Mouse (Mus musculus): ENCODE results near the gene Egln2. TPM values are rescaled to one million over a fixed set of nuclear protein-coding genes. Genes with fewer than 3 reads are reported as not detected.

Gene Egln2
- polyA plus RNA-seq, 1 experiment: 68.8 TPM

DNA sequence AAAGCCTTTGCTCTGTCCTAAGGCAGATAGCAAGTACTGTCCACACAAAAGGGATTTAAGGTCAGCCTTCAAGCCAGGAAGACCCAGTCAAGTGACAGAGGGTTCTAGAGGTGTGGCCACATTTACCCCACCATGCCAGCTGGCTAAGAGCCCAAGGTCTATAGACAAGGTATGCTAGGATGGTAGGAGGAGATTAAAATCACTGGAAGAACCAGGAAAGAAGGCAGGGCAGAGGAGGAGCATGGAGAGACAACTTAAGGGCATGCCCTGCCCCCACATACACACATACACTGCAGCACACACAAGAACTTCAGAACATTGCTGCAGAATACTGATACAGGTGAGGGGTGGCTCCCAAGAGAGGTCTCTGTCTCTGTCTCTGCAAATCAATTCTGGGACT is 46.9 kb downstream of the Egln2 start, which contains the start of gene Cyp2f2:
Gene Cyp2f2, plus strand, starts transcription at position 234 of the 400 bp plus-strand sequence.
- TF ChIP-seq MYOG (IDR thresholded peaks at IDR 0.05; ENCODE audit: control insufficient read depth, extremely low read depth, insufficient read length): no peak
- no peak for TF ChIP-seq FOSL1 (IDR thresholded peaks at IDR 0.05; ENCODE audit: insufficient read depth, low read length, poor library complexity, severe bottlenecking)
- TF ChIP-seq CEBPB (IDR thresholded peaks at IDR 0.05; ENCODE audit: low read depth): no peak
- no peak for TF ChIP-seq MYOD1 (IDR thresholded peaks at IDR 0.05; ENCODE audit: control insufficient read depth, insufficient read length, low read depth)
- TF ChIP-seq MAX (IDR thresholded peaks at IDR 0.05): no peak
- no peak for TF ChIP-seq USF1 (IDR thresholded peaks at IDR 0.05; ENCODE audit: low read depth)
- no peak for TF ChIP-seq CTCF (IDR thresholded peaks at IDR 0.05; ENCODE audit: control insufficient read depth, insufficient read depth, insufficient read length)
- Histone ChIP-seq H3K79me2 (ENCODE audit: control insufficient read depth, insufficient read depth) (no peaks in the 10 kb centered on the region), H3K27me3 (ENCODE audit: control insufficient read depth, insufficient read depth, insufficient read length) (peaks cover 7% of the 10 kb centered on the region)

DNA sequence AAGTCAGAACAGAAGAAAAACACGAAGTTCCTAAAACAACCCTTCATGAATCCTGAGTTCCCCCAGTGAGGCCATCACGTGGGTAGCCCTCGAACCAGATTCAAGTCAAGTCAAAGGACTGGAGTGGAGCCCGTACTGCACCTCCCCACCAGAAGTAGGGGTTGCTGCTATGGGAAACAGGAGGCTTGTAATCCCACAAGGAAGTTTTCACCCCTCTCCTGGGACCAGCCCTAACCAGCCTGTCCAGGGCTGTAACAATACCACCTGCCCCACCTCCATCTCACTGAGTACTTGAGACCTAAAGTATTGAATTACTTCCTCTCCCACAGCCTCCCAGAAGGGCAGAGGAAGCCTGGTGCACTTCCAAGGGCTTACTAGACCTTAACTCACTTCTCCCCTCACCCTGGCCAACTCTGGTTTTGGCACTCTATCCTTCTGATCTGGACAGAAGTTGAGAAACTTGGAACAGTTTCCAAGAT is 48.5 kb downstream of the Egln2 start:
- TF ChIP-seq FOSL1 (IDR thresholded peaks at IDR 0.05; ENCODE audit: insufficient read depth, low read length, poor library complexity, severe bottlenecking): no peak
- no peak for TF ChIP-seq MAX (IDR thresholded peaks at IDR 0.05)
- no peak for TF ChIP-seq MYOD1 (IDR thresholded peaks at IDR 0.05; ENCODE audit: control insufficient read depth, insufficient read length, low read depth)
- TF ChIP-seq CTCF (IDR thresholded peaks at IDR 0.05; ENCODE audit: control insufficient read depth, insufficient read depth, insufficient read length): no peak
- H3K36me3 ChIP-seq (ENCODE audit: control insufficient read depth, insufficient read depth): no peaks in the 10 kb centered on the region
- H3K4me3 ChIP-seq (ENCODE audit: insufficient read depth, poor library complexity, severe bottlenecking): no peak overlapping the region
- no peaks in the 10 kb centered on the region for H3K79me3 ChIP-seq (ENCODE audit: low read depth)
- peaks cover 7% of the 10 kb centered on the region for H3K27me3 ChIP-seq (ENCODE audit: control insufficient read depth, insufficient read depth, insufficient read length)
- no peak overlapping the region for H3ac ChIP-seq (ENCODE audit: control insufficient read depth, insufficient read length, low read depth)
- no peaks in the 10 kb centered on the region for H3K79me2 ChIP-seq (ENCODE audit: control insufficient read depth, insufficient read depth)

More for the DNA sequence above, 46.9 kb downstream of the Egln2 start, which contains the start of gene Cyp2f2:
- Histone ChIP-seq H3K79me3 (ENCODE audit: low read depth) (no peaks in the 10 kb centered on the region), H3ac (ENCODE audit: control insufficient read depth, insufficient read length, low read depth) (no peak within 1 kb of the TSS), H3K4me3 (ENCODE audit: insufficient read depth, poor library complexity, severe bottlenecking) (no peak within 1 kb of the TSS), H3K36me3 (ENCODE audit: control insufficient read depth, insufficient read depth) (no peaks in the 10 kb centered on the region)

DNA sequence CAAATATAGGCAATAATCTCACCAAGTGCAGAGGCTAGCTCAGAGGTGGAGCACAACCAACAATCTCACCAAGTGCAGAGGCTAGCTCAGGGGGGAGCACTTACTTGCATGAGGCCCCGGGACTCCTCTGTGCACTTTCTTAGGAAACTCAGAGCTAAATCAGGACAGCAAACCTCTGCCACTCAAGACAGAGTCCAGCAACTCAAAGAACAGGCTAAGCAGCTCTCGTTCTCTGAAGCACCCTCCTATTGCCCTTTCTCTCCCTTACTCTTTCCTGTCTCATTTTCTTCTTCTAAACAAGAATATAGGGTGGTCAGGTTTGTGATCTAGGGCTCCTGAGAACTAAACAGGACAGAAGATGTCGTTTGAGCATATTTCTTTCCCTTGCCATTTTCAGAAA is 54.6 kb downstream of the Egln2 start:
- TF ChIP-seq MYOG (IDR thresholded peaks at IDR 0.05; ENCODE audit: control insufficient read depth, extremely low read depth, insufficient read length): no peak
- no peak for TF ChIP-seq MAX (IDR thresholded peaks at IDR 0.05)
- TF ChIP-seq USF1 (IDR thresholded peaks at IDR 0.05; ENCODE audit: low read depth): no peak
- TF ChIP-seq FOSL1 (IDR thresholded peaks at IDR 0.05; ENCODE audit: insufficient read depth, low read length, poor library complexity, severe bottlenecking): no peak
- TF ChIP-seq CEBPB (IDR thresholded peaks at IDR 0.05; ENCODE audit: low read depth): no peak
- TF ChIP-seq MYOD1 (IDR thresholded peaks at IDR 0.05; ENCODE audit: control insufficient read depth, insufficient read length, low read depth): no peak
- no peak for TF ChIP-seq CTCF (IDR thresholded peaks at IDR 0.05; ENCODE audit: control insufficient read depth, insufficient read depth, insufficient read length)

DNA sequence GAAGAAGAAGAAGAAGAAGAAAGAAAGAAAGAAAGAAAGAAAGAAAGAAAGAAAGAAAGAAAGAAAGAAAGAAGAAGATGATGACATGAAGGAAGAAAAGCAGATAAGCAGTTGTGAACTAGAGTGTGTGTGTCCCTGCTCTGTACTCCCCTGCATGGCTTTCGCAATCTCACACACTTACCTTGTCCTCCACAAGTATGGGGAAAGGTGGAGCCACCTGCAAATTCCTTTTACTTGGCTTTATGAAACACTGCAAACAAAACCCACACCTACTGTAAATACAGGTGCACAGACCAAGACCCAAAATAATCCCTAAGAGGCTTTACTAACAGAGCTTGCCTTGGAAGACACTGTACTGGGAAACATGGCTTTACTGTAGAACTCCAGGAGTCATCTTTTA is 55.6 kb downstream of the Egln2 start:
- Histone ChIP-seq H3K79me2 (ENCODE audit: control insufficient read depth, insufficient read depth) (no peaks in the 10 kb centered on the region), H3K27me3 (ENCODE audit: control insufficient read depth, insufficient read depth, insufficient read length) (no peaks in the 10 kb centered on the region), H3K79me3 (ENCODE audit: low read depth) (no peaks in the 10 kb centered on the region), H3K4me3 (ENCODE audit: insufficient read depth, poor library complexity, severe bottlenecking) (no peak overlapping the region), H3ac (ENCODE audit: control insufficient read depth, insufficient read length, low read depth) (no peak overlapping the region), H3K36me3 (ENCODE audit: control insufficient read depth, insufficient read depth) (no peaks in the 10 kb centered on the region)
- TF ChIP-seq CTCF (IDR thresholded peaks at IDR 0.05; ENCODE audit: control insufficient read depth, insufficient read depth, insufficient read length): no peak
- TF ChIP-seq USF1 (IDR thresholded peaks at IDR 0.05; ENCODE audit: low read depth): no peak
- no peak for TF ChIP-seq MYOG (IDR thresholded peaks at IDR 0.05; ENCODE audit: control insufficient read depth, extremely low read depth, insufficient read length)
- no peak for TF ChIP-seq MYOD1 (IDR thresholded peaks at IDR 0.05; ENCODE audit: control insufficient read depth, insufficient read length, low read depth)
- no peak for TF ChIP-seq FOSL1 (IDR thresholded peaks at IDR 0.05; ENCODE audit: insufficient read depth, low read length, poor library complexity, severe bottlenecking)
- no peak for TF ChIP-seq CEBPB (IDR thresholded peaks at IDR 0.05; ENCODE audit: low read depth)
- no peak for TF ChIP-seq MAX (IDR thresholded peaks at IDR 0.05)

More for the DNA sequence above, 54.6 kb downstream of the Egln2 start:
- Histone ChIP-seq H3K4me3 (ENCODE audit: insufficient read depth, poor library complexity, severe bottlenecking) (no peak overlapping the region), H3K79me2 (ENCODE audit: control insufficient read depth, insufficient read depth) (no peaks in the 10 kb centered on the region), H3K27me3 (ENCODE audit: control insufficient read depth, insufficient read depth, insufficient read length) (no peaks in the 10 kb centered on the region), H3ac (ENCODE audit: control insufficient read depth, insufficient read length, low read depth) (no peak overlapping the region), H3K36me3 (ENCODE audit: control insufficient read depth, insufficient read depth) (no peaks in the 10 kb centered on the region), H3K79me3 (ENCODE audit: low read depth) (no peaks in the 10 kb centered on the region)

DNA sequence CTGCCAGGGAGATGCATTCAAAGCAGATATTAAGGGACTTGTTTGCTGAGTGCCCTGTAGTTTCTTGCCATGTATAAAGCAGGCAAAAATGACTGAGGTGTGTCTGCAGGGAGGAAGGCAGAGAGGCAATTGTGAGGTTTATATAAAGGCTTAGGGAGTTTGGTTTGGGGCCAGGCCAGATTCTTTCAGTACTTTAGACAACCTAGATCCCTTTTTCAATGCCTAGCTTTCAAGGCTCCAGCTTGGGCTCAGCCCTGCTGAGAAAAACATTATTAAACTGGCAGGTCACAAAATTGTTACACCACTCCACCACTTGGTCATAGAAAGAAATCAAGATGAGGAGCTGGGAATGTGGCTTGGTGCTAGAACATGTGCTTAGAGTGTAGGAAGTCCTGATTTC is 56.3 kb downstream of the Egln2 start:
- no peaks in the 10 kb centered on the region for H3K79me2 ChIP-seq (ENCODE audit: control insufficient read depth, insufficient read depth)
- no peaks in the 10 kb centered on the region for H3K36me3 ChIP-seq (ENCODE audit: control insufficient read depth, insufficient read depth)
- no peak for TF ChIP-seq MYOD1 (IDR thresholded peaks at IDR 0.05; ENCODE audit: control insufficient read depth, insufficient read length, low read depth)
- no peak for TF ChIP-seq FOSL1 (IDR thresholded peaks at IDR 0.05; ENCODE audit: insufficient read depth, low read length, poor library complexity, severe bottlenecking)
- TF ChIP-seq CEBPB (IDR thresholded peaks at IDR 0.05; ENCODE audit: low read depth): no peak
- no peak for TF ChIP-seq MAX (IDR thresholded peaks at IDR 0.05)
- no peak for TF ChIP-seq CTCF (IDR thresholded peaks at IDR 0.05; ENCODE audit: control insufficient read depth, insufficient read depth, insufficient read length)
- TF ChIP-seq USF1 (IDR thresholded peaks at IDR 0.05; ENCODE audit: low read depth): no peak
- no peak for TF ChIP-seq MYOG (IDR thresholded peaks at IDR 0.05; ENCODE audit: control insufficient read depth, extremely low read depth, insufficient read length)
- H3K79me3 ChIP-seq (ENCODE audit: low read depth): no peaks in the 10 kb centered on the region
- H3K27me3 ChIP-seq (ENCODE audit: control insufficient read depth, insufficient read depth, insufficient read length): no peaks in the 10 kb centered on the region
- no peak overlapping the region for H3K4me3 ChIP-seq (ENCODE audit: insufficient read depth, poor library complexity, severe bottlenecking)
- H3ac ChIP-seq (ENCODE audit: control insufficient read depth, insufficient read length, low read depth): no peak overlapping the region

Small RNA genes lying within 50 kb of the gene (microRNA-seq; reads per million reads assigned to microRNA genes)
- gene Mir1191 (ENCODE audit: borderline microRNAs expressed) (10.0 reads per million, percentile 59 among the genes with 10 or more reads in this experiment), gene Mir3101 (ENCODE audit: borderline microRNAs expressed) (0.20 reads per million)

Other genes with a start within 250 kb of the Egln2 start
- not detected for gene Cyp2a22, start 227.4 kb downstream of the Egln2 start, polyA plus RNA-seq (2012; fragmentation: generic; extraction: Trizol)
- gene Cyp2a12, start 137.7 kb downstream of the Egln2 start, polyA plus RNA-seq (2012; fragmentation: generic; extraction: Trizol): not detected
- not detected for gene Cyp2f2, start 46.9 kb downstream of the Egln2 start, polyA plus RNA-seq (2012; fragmentation: generic; extraction: Trizol)
- gene Cyp2t4, start 13.1 kb downstream of the Egln2 start, polyA plus RNA-seq (2012; fragmentation: generic; extraction: Trizol): not detected
- 46.6 TPM for gene Rab4b, start 12.1 kb upstream of the Egln2 start, polyA plus RNA-seq (2012; fragmentation: generic; extraction: Trizol)
- gene Gm21983, start 14.3 kb upstream of the Egln2 start, polyA plus RNA-seq (2012; fragmentation: generic; extraction: Trizol): 0.06 TPM
- gene Mia, start 14.4 kb upstream of the Egln2 start, polyA plus RNA-seq (2012; fragmentation: generic; extraction: Trizol): 0.26 TPM
- gene BC024978, start 29.0 kb upstream of the Egln2 start, polyA plus RNA-seq (2012; fragmentation: generic; extraction: Trizol): 3.2 TPM
- 210 TPM for gene Snrpa, start 29.5 kb upstream of the Egln2 start, polyA plus RNA-seq (2012; fragmentation: generic; extraction: Trizol)
- gene Itpkc, start 61.9 kb upstream of the Egln2 start, polyA plus RNA-seq (2012; fragmentation: generic; extraction: Trizol): 5.7 TPM
- 9.3 TPM for gene Coq8b, start 66.2 kb upstream of the Egln2 start, polyA plus RNA-seq (2012; fragmentation: generic; extraction: Trizol)
- 11.7 TPM for gene Numbl, start 91.6 kb upstream of the Egln2 start, polyA plus RNA-seq (2012; fragmentation: generic; extraction: Trizol)
- gene Ltbp4, start 170.9 kb upstream of the Egln2 start, polyA plus RNA-seq (2012; fragmentation: generic; extraction: Trizol): 22.9 TPM
- 27.6 TPM for gene Shkbp1, start 189.2 kb upstream of the Egln2 start, polyA plus RNA-seq (2012; fragmentation: generic; extraction: Trizol)
- not detected for gene Gm20479, start 190.6 kb upstream of the Egln2 start, polyA plus RNA-seq (2012; fragmentation: generic; extraction: Trizol)